Comparison of ENCODE assay signal across 16 mouse cellular contexts in genomic region chr3:88219940-88220339, GRCm38 (mm10). TPM values are rescaled to one million over a fixed set of nuclear protein-coding genes. Genes with fewer than 3 reads are reported as not detected.
DNase-seq lines count a peak whose midpoint lies in the region; ATAC-seq and TF ChIP-seq lines count a peak whose summit lies in the region.
"Had no signal": no experiment of that assay in that cellular context is flagged by ENCODE, and none has a peak within 500 bp of the region (broad histone marks: within the 10 kb centered on the region; RNA-seq: fewer than 3 reads in every experiment).

No protein-coding gene starts in this region.

- intact Hi-C loops in heart, adult 2 months (cut with DNase I), result no loop called here
- intact Hi-C loops in heart, postnatal 36 days (cut with DNase I), result no loop called here

- peaks cover 31% of the 10 kb centered on the region for H3K4me1 ChIP-seq in neural tube, embryonic 11.5 days (ENCODE audit: control insufficient read depth, insufficient read depth, low read length)
- peaks cover 69% of the 10 kb centered on the region for H3K4me1 ChIP-seq in forebrain, embryonic 16.5 days (replicated peaks; ENCODE audit: control insufficient read depth, insufficient read depth, low read length)
- peaks cover 95% of the 10 kb centered on the region for H3K4me1 ChIP-seq in midbrain, embryonic 13.5 days (replicated peaks)
- H3K4me1 ChIP-seq in olfactory bulb, adult 2 months (ENCODE audit: control insufficient read depth, insufficient read depth, low read length), result peaks cover 46% of the 10 kb centered on the region
- H3K4me1 ChIP-seq in heart, adult 2 months (ENCODE audit: control insufficient read depth, insufficient read depth, low read length), result no peaks in the 10 kb centered on the region; the same call in 1 of the 2 replicates

- peak overlapping the region; percentile 92 for H3K27ac ChIP-seq in neural tube, embryonic 11.5 days (ENCODE audit: low read depth, low read length)
- H3K27ac ChIP-seq in forebrain, embryonic 16.5 days (ENCODE audit: low read length), result peak overlapping the region; percentile 100
- H3K27ac ChIP-seq in midbrain, embryonic 13.5 days, result peak overlapping the region; percentile 96
- H3K27ac ChIP-seq in olfactory bulb, adult 2 months (ENCODE audit: insufficient read depth, low read depth, low read length), result peak overlapping the region; percentile 52
- no peak overlapping the region for H3K27ac ChIP-seq in heart, adult 2 months
- H3K27ac ChIP-seq: heart, embryonic 13.5 days; stomach, embryonic 15.5 days had no signal

- H3K79me2 ChIP-seq in heart, adult 2 months (replicated peaks; ENCODE audit: control insufficient read depth, insufficient read depth, low read length), result no peaks in the 10 kb centered on the region

- TF ChIP-seq CTCF in olfactory bulb, adult 2 months (IDR thresholded peaks at IDR 0.05; ENCODE audit: insufficient read depth, low read depth, low read length), result no peak
- TF ChIP-seq CTCF in heart, adult 2 months (IDR thresholded peaks at IDR 0.05), result no peak

- peak overlapping the region; percentile 20; the same call in 1 of the 2 replicates for H3K9ac ChIP-seq in neural tube, embryonic 11.5 days (ENCODE audit: low read length)
- H3K9ac ChIP-seq in forebrain, embryonic 16.5 days (replicated peaks; ENCODE audit: low read depth, low read length), result peak overlapping the region; percentile 64
- peak overlapping the region; percentile 61 for H3K9ac ChIP-seq in midbrain, embryonic 13.5 days (replicated peaks)
- no peak overlapping the region for H3K9ac ChIP-seq in heart, adult 2 months (ENCODE audit: low read depth, low read length)
- H3K9ac ChIP-seq: heart, embryonic 13.5 days; lung, embryonic 14.5 days; stomach, embryonic 15.5 days had no signal

- 0 out of 2 replicates have a peak, but pooled peaks cover 2% of the 10 kb centered on the region for H3K36me3 ChIP-seq in neural tube, embryonic 11.5 days (ENCODE audit: control insufficient read depth, insufficient read depth, low read length)
- peaks cover 27% of the 10 kb centered on the region for H3K36me3 ChIP-seq in forebrain, embryonic 16.5 days (ENCODE audit: control insufficient read depth, insufficient read depth)
- H3K36me3 ChIP-seq in midbrain, embryonic 13.5 days, result peaks cover 43% of the 10 kb centered on the region
- no peaks in the 10 kb centered on the region for H3K36me3 ChIP-seq in heart, adult 2 months (ENCODE audit: control insufficient read depth, insufficient read depth, low read length)
- H3K36me3 ChIP-seq: heart, embryonic 13.5 days; stomach, embryonic 15.5 days had no signal

- ATAC-seq in neural tube, embryonic 11.5 days (ENCODE audit: insufficient read depth, low FRiP score, low TSS enrichment), result no peak
- ATAC-seq in forebrain, embryonic 16.5 days, result peak; percentile 21
- ATAC-seq in midbrain, embryonic 13.5 days, result 0 out of 2 replicates have a peak, but pooled peaks have one; percentile 15

- peak overlapping the region; percentile 2; the same call in 1 of the 2 replicates for H3K4me3 ChIP-seq in neural tube, embryonic 11.5 days (ENCODE audit: low read depth, low read length)
- H3K4me3 ChIP-seq in forebrain, embryonic 16.5 days (replicated peaks; ENCODE audit: low read length), result peak overlapping the region; percentile 31
- peak overlapping the region; percentile 22 for H3K4me3 ChIP-seq in midbrain, embryonic 13.5 days (replicated peaks)
- no peak overlapping the region for H3K4me3 ChIP-seq in olfactory bulb, adult 2 months (ENCODE audit: insufficient read depth, low read depth, low read length)
- H3K4me3 ChIP-seq in heart, adult 2 months, result no peak overlapping the region
- H3K4me3 ChIP-seq: heart, embryonic 13.5 days; stomach, embryonic 15.5 days had no signal

- DNase-seq in neural tube, embryonic 11.5 days (ENCODE audit: low spot score), result no peak
- no peak for DNase-seq in neural tube, embryonic 10.5 days (ENCODE audit: extremely low spot score, low spot score)
- DNase-seq in heart, adult 2 months, result no peak
- no peak for DNase-seq in layer of hippocampus, postnatal 14 days (ENCODE audit: low spot score in 2 of 2)
- no peak for DNase-seq in heart, postnatal 36 days
- DNase-seq: adrenal gland, adult 2 months; cerebellum, adult 18-20 months; embryo, embryonic 11 days; kidney, adult 9 months; lung, embryonic 14.5 days had no signal

- H3K9me3 ChIP-seq in neural tube, embryonic 11.5 days (ENCODE audit: control insufficient read depth, low read length), result no peaks in the 10 kb centered on the region
- no peaks in the 10 kb centered on the region for H3K9me3 ChIP-seq in forebrain, embryonic 16.5 days (ENCODE audit: control insufficient read depth, low read length)
- no peaks in the 10 kb centered on the region for H3K9me3 ChIP-seq in midbrain, embryonic 13.5 days
- H3K9me3 ChIP-seq: heart, embryonic 13.5 days; stomach, embryonic 15.5 days had no signal

- WGBS in neural tube, embryonic 11.5 days, result 13% methylated on average over 9 of the region's 9 CpGs
- WGBS in forebrain, embryonic 16.5 days, result 2% methylated on average over 9 of the region's 9 CpGs
- 10% methylated on average over 9 of the region's 9 CpGs for WGBS in midbrain, embryonic 13.5 days
- 27% methylated on average over 9 of the region's 9 CpGs for WGBS in olfactory bulb, adult 2 months
- WGBS in heart, adult 2 months, result 25% methylated on average over 9 of the region's 9 CpGs

- no peak overlapping the region; the same call in 1 of the 2 replicates for H3K4me2 ChIP-seq in neural tube, embryonic 11.5 days (ENCODE audit: low read depth)
- H3K4me2 ChIP-seq in forebrain, embryonic 16.5 days (ENCODE audit: low read length), result peak overlapping the region; percentile 67
- peak overlapping the region; percentile 74 for H3K4me2 ChIP-seq in midbrain, embryonic 13.5 days (replicated peaks)
- H3K4me2 ChIP-seq: heart, embryonic 13.5 days; lung, embryonic 14.5 days; stomach, embryonic 15.5 days had no signal

- H3K27me3 ChIP-seq in neural tube, embryonic 11.5 days (ENCODE audit: control insufficient read depth, insufficient read depth, low read length), result peaks cover 56% of the 10 kb centered on the region
- no peaks in the 10 kb centered on the region for H3K27me3 ChIP-seq in forebrain, embryonic 16.5 days (replicated peaks; ENCODE audit: control insufficient read depth, insufficient read depth, low read length)
- H3K27me3 ChIP-seq in midbrain, embryonic 13.5 days, result peaks cover 79% of the 10 kb centered on the region
- H3K27me3 ChIP-seq in heart, adult 2 months (ENCODE audit: control insufficient read depth, insufficient read depth, low read length), result peaks cover 14% of the 10 kb centered on the region

- TF ChIP-seq EP300 in heart, adult 2 months (IDR thresholded peaks at IDR 0.05; ENCODE audit: insufficient read depth, low read depth, low read length), result no peak

- no peak for TF ChIP-seq POLR2A in olfactory bulb, adult 2 months (IDR thresholded peaks at IDR 0.05; ENCODE audit: insufficient read depth, low read depth, low read length)
- TF ChIP-seq POLR2A in heart, adult 2 months (IDR thresholded peaks at IDR 0.05; ENCODE audit: insufficient read depth, low read depth, low read length), result no peak

RNA-seq across cellular contexts. Expression of gene Rhbg, which starts 34.6 kb away (rescaled TPM):
- 0.27 and 1.2 TPM in 2 replicates for polyA plus RNA-seq in neural tube, embryonic 11.5 days (2014; fragmentation: Nextera tagmentation; extraction: Ambion mirVana)
- polyA plus RNA-seq in forebrain, embryonic 16.5 days (2015; fragmentation: Nextera tagmentation; extraction: Ambion mirVana), result not detected in 2 replicates
- polyA plus RNA-seq in midbrain, embryonic 13.5 days (2015; fragmentation: Nextera tagmentation; extraction: Ambion mirVana), result 0.12 TPM in 1 of 2 replicates, not detected in the other
- polyA plus RNA-seq in olfactory bulb, adult 2 months (2012; ENCODE audit: insufficient read depth, insufficient read length, low replicate concordance, missing spikeins), result not detected in 2 replicates
- total RNA-seq in heart, adult 2 months (2021), result not detected
- 0.20 TPM in 1 of 2 replicates, not detected in the other for polyA plus RNA-seq in heart, adult 2 months (2012; rRNA removed)
- total RNA-seq in layer of hippocampus, postnatal 14 days (2021), result not detected
- not detected for total RNA-seq in heart, postnatal 36 days (2021)
- total RNA-seq: layer of hippocampus, adult 8-10 months had no signal
- polyA plus RNA-seq: lung, embryonic 14.5 days had no signal

Comparison
In these comparisons a context has a peak if more than half of its experiments do, and no peak if none do; other contexts are left out.
1. H3K4me3 ChIP-seq: peak in neural tube, embryonic 11.5 days (single experiment), forebrain, embryonic 16.5 days (single experiment) and midbrain, embryonic 13.5 days (single experiment); none in olfactory bulb, adult 2 months (single experiment) and heart, adult 2 months (single experiment).